Mouse (Mus musculus) heart, embryonic 13.5 days (tissue): ENCODE results near the gene Rapgefl1. TPM values are rescaled to one million over a fixed set of nuclear protein-coding genes. Genes with fewer than 3 reads are reported as not detected.
A peak's percentile ranks its signal among the peaks of the same experiment; 100 is the strongest.

ENCODE experiments used
- ATAC-seq: fragments of 200-750 bp; cut with Nextera tagmentation; 2 replicates; pipeline ENCODE4 v1.8.0; 2017; ENCODE audit warnings: moderate TSS enrichment; ENCODE audit not compliant: insufficient number of reproducible peaks, low FRiP score, low TSS enrichment; ENCODE audit errors: extremely low read depth
- H3K27ac ChIP-seq: fragments of 300-500 bp; sonication (generic); replicated peaks from 2 replicates; pipeline ENCODE4 v1.5.1; 2015; ENCODE audit warnings: moderate library complexity, mild to moderate bottlenecking, inconsistent platforms
- H3K27me3 ChIP-seq: fragments of 300-500 bp; sonication (generic); replicated peaks from 2 replicates; pipeline ENCODE4 v1.6.1; 2015; ENCODE audit warnings: mild to moderate bottlenecking, inconsistent platforms
- H3K36me3 ChIP-seq: fragments of 300-500 bp; sonication (generic); 2 replicates; pipeline ENCODE4 v1.6.1; 2015; ENCODE audit warnings: mild to moderate bottlenecking, inconsistent platforms
- H3K4me1 ChIP-seq: fragments of 300-500 bp; sonication (generic); 2 replicates; pipeline ENCODE4 v1.6.1; 2015; ENCODE audit warnings: inconsistent platforms
- H3K4me2 ChIP-seq: fragments of 300-500 bp; sonication (generic); 2 replicates; pipeline ENCODE4 v1.6.1; 2015; ENCODE audit warnings: inconsistent platforms, mild to moderate bottlenecking, moderate library complexity
- H3K4me3 ChIP-seq: fragments of 300-500 bp; sonication (generic); 2 replicates; pipeline ENCODE4 v1.5.1; 2015; ENCODE audit warnings: moderate library complexity, mild to moderate bottlenecking, inconsistent platforms
- H3K9ac ChIP-seq: fragments of 300-500 bp; sonication (generic); 2 replicates; pipeline ENCODE4 v1.6.1; 2015; ENCODE audit warnings: inconsistent platforms, mild to moderate bottlenecking, moderate library complexity
- H3K9me3 ChIP-seq: fragments of 300-500 bp; sonication (generic); 2 replicates; pipeline ENCODE4 v1.6.1; 2016; ENCODE audit warnings: inconsistent platforms
- WGBS: fragments of 180-500 bp; shearing (Covaris S2); methylation state at CpG from one replicate; pipeline ENCODE4 v1.1.7; 2015; ENCODE audit warnings: mixed read lengths; 5-methylcytosine and 5-hydroxymethylcytosine counted together
- polyA plus RNA-seq: library from polyadenylated mRNA; unstranded; fragments of >200 nt; fragmentation: Nextera tagmentation; extraction: Ambion mirVana; gene quantifications from 2 replicates; pipeline ENCODE4 v1.2.1, GENCODE M21; 2015

Rapgefl1 gene
- polyA plus RNA-seq, 1 experiment from 2014 or later: 0.98 TPM

GRCm38 (mm10) chr11:98839897-98840296, 3.3 kb downstream of the Rapgefl1 start:
- Histone ChIP-seq H3K36me3 (no peaks in the 10 kb centered on the region), H3K9ac (no peak overlapping the region), H3K4me3 (no peak overlapping the region), H3K4me2 (no peak overlapping the region), H3K27me3 (peaks cover 36% of the 10 kb centered on the region), H3K4me1 (peaks cover 20% of the 10 kb centered on the region), H3K9me3 (no peaks in the 10 kb centered on the region), H3K27ac (no peak overlapping the region)
- WGBS: 62% methylated on average over 10 of the region's 10 CpGs
- no peak for ATAC-seq

GRCm38 (mm10) chr11:98846016-98846415, 9.4 kb downstream of the Rapgefl1 start:
- Histone ChIP-seq H3K27me3 (peaks cover 26% of the 10 kb centered on the region), H3K4me1 (peaks cover 21% of the 10 kb centered on the region), H3K36me3 (no peaks in the 10 kb centered on the region), H3K27ac (no peak overlapping the region), H3K4me3 (no peak overlapping the region), H3K9me3 (no peaks in the 10 kb centered on the region), H3K9ac (no peak overlapping the region; the same call in 1 of the 2 replicates), H3K4me2 (no peak overlapping the region)
- WGBS: 46% methylated on average over 13 of the region's 13 CpGs
- no peak for ATAC-seq

GRCm38 (mm10) chr11:98846865-98847604, 10.4 kb downstream of the Rapgefl1 start:
- no peaks in the 10 kb centered on the region for H3K9me3 ChIP-seq
- no peak overlapping the region for H3K9ac ChIP-seq
- peaks cover 29% of the 10 kb centered on the region for H3K27me3 ChIP-seq
- peaks cover 21% of the 10 kb centered on the region for H3K4me1 ChIP-seq
- H3K4me3 ChIP-seq: no peak overlapping the region
- H3K4me2 ChIP-seq: no peak overlapping the region
- no peak for ATAC-seq
- 43% methylated on average over 19 of the region's 19 CpGs for WGBS
- H3K36me3 ChIP-seq: no peaks in the 10 kb centered on the region
- H3K27ac ChIP-seq: no peak overlapping the region

- Histone ChIP-seq H3K36me3 (no peaks in the 10 kb centered on the region), H3K4me2 (peak overlapping the region; percentile 50), H3K4me1 (peaks cover 35% of the 10 kb centered on the region), H3K9me3 (no peaks in the 10 kb centered on the region), H3K27me3 (peaks cover 29% of the 10 kb centered on the region), H3K4me3 (peak overlapping the region; percentile 10; the same call in 1 of the 2 replicates), H3K9ac (peak overlapping the region; percentile 63), H3K27ac (no peak overlapping the region)
- ATAC-seq: no peak
- 17% methylated on average over 19 of the region's 19 CpGs for WGBS
Observed at GRCm38 (mm10) chr11:98849196-98849894, 12.8 kb downstream of the Rapgefl1 start.

GRCm38 (mm10) chr11:98850100-98851093, 13.8 kb downstream of the Rapgefl1 start:
- Histone ChIP-seq H3K4me3 (no peak overlapping the region), H3K27ac (no peak overlapping the region), H3K36me3 (no peaks in the 10 kb centered on the region), H3K4me2 (peak overlapping the region; percentile 26; the same call in 1 of the 2 replicates), H3K9ac (no peak overlapping the region), H3K4me1 (peaks cover 35% of the 10 kb centered on the region), H3K27me3 (peaks cover 26% of the 10 kb centered on the region), H3K9me3 (no peaks in the 10 kb centered on the region)
- WGBS: 58% methylated on average over 26 of the region's 26 CpGs
- ATAC-seq: no peak

DNA sequence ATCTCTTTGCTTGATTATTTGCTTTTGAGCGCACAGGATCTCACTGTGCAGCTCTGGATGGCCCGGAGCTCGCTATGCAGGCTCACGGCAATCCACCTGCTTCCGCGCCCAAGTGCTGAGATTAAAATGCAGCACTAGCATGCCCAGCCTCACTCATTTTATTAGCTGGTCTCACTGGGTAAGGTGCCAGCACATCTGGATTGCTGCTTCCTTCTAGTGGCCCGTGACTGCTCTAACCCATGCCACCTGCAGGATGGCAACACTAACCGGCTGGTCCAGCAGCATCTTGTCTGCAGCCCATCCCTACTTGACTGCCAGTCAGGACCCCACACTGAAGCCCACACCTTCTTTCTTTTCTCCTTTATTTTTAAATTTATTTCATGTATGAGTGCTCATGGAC, 17.5 kb downstream of the Rapgefl1 start:
- no peak overlapping the region for H3K9ac ChIP-seq
- 86% methylated on average over 8 of the region's 8 CpGs for WGBS
- ATAC-seq: no peak
- no peak overlapping the region for H3K27ac ChIP-seq
- peaks cover 18% of the 10 kb centered on the region; the same call in 1 of the 2 replicates for H3K27me3 ChIP-seq
- no peaks in the 10 kb centered on the region for H3K9me3 ChIP-seq
- peaks cover 36% of the 10 kb centered on the region for H3K4me1 ChIP-seq
- H3K4me3 ChIP-seq: no peak overlapping the region
- no peak overlapping the region for H3K4me2 ChIP-seq
- H3K36me3 ChIP-seq: no peaks in the 10 kb centered on the region

DNA sequence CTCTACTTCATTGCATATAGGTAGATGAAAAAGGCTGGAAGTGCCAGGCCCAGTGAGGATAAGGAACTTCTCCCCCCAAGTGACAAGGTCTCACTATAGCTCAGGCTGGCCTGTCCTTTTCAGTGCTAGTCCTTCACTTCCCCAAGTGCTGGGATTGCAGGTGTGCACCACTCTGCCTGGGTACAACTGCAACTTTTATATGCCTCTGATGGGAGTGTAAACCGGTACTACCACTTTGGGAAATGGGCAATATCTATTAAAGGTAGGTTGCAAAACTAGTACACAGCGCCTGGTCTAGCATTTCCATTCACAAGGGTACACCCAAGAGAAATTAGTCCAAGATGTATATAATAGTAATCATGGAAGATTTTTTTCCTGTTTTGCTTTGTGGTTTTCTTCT, 18.1 kb downstream of the Rapgefl1 start:
- WGBS: 86% methylated on average over 2 of the region's 2 CpGs
- H3K4me3 ChIP-seq: no peak overlapping the region
- H3K9ac ChIP-seq: no peak overlapping the region
- H3K27ac ChIP-seq: no peak overlapping the region
- H3K9me3 ChIP-seq: no peaks in the 10 kb centered on the region
- H3K36me3 ChIP-seq: no peaks in the 10 kb centered on the region
- no peak overlapping the region for H3K4me2 ChIP-seq
- peaks cover 30% of the 10 kb centered on the region for H3K4me1 ChIP-seq
- peaks cover 14% of the 10 kb centered on the region; the same call in 1 of the 2 replicates for H3K27me3 ChIP-seq
- no peak for ATAC-seq

DNA sequence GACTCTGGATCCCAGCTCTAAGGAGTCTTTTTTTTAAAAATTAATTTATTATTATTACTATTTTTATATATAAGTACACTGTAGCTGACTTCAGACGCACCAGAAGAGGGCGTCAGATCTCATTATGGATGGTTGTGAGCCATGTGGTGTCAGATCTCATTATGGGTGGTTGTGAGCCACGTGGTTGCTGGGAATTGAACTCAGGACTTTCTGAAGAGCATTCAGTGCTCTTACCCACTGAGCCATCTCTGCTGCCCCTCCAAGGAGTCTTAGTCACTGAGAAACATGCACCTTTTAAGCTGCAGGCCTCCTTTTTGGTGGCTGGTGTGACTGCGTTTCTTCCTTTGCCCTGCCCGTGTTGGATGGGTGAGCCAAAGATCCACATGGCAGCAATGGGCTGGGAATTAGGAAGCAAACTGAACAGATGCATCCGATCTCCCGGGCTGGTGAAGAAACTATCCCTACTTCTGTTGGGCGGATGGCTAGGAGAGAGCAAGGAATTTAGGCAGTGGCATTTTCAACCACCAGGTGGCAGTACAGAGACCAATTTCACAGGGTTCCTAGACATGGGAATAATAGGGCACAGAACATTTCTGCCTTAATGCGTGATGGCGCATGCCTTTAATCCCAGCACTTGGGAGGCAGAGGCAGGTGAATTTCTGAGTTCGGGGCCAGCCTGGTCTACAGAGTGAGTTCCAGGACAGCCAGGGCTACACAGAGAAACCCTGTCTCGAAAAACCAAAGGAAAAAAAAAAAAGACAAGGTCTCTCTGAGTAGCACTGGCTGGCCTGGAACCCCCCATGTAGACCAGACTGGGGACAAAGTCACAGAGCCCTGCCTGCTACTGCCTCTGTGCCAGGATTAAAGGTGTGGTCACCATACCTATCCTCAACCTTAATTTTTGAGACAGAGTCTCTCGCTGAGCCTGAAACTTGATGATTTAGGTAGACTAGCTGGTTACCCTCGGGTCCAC, 22.5 kb downstream of the Rapgefl1 start:
- Histone ChIP-seq H3K9me3 (no peaks in the 10 kb centered on the region), H3K4me3 (no peak overlapping the region), H3K27ac (no peak overlapping the region), H3K4me2 (peak overlapping the region; percentile 29; the same call in 1 of the 2 replicates), H3K36me3 (no peaks in the 10 kb centered on the region), H3K4me1 (peaks cover 9% of the 10 kb centered on the region), H3K9ac (no peak overlapping the region), H3K27me3 (peaks cover 4% of the 10 kb centered on the region; the same call in 1 of the 2 replicates)
- ATAC-seq: no peak
- 32% methylated on average over 14 of the region's 14 CpGs for WGBS

DNA sequence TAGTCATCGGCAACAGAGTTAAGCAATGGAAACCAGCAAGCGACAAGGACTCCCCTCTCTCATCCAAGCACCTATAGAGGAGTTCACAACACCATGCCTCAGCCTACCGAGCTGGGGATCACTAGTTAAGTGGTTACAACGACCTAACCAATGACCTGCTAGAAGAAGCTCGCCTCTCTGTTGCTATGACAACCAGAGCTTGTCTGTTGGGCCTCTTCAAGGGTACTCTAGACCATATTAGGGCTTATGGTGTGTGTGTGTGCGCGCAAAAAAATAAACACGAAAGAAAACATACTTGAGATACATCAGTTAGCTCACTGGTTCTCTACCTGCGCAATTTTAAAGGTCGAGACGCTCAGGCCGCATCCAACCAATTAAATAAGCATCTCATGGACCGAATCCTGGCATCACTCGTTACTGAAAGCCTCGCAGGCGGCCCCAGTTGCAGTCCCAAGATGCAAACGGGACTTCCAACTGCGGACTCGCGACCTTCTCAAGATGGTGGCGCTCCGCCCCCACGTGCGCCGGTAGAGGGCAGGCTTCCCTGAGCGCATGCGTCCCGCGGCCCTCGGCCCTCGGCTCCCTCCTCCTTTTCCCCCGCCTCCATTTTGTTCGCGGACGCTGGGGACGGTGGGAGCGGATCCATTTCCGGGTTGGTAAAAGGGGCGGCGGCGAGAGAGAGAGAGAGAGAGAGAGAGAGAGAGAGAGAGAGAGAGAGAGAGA, 26.6 kb downstream of the Rapgefl1 start, which contains the start of gene Wipf2:
Gene Wipf2, plus strand, starts transcription at position 611 of the 723 bp plus-strand sequence.
- Histone ChIP-seq H3K9ac (peak within 1 kb of the TSS; percentile 89), H3K9me3 (no peaks in the 10 kb centered on the region), H3K4me1 (peaks cover 16% of the 10 kb centered on the region), H3K4me2 (peak within 1 kb of the TSS; percentile 87), H3K27me3 (no peaks in the 10 kb centered on the region), H3K4me3 (peak within 1 kb of the TSS; percentile 78), H3K36me3 (peaks cover 23% of the 10 kb centered on the region), H3K27ac (peak within 1 kb of the TSS; percentile 87)
- WGBS: 7% methylated on average over 38 of the region's 41 CpGs
- ATAC-seq: peak; percentile 81
